Mouse (Mus musculus) heart, embryonic 16.5 days (tissue): Measurements from ENCODE around the gene Oscp1. TPM values are rescaled to one million over a fixed set of nuclear protein-coding genes. Genes with fewer than 3 reads are reported as not detected.

Experiments used
- ATAC-seq: fragments of 200-750 bp; cut with Nextera tagmentation; replicated peaks from 2 replicates; pipeline ENCODE4 v1.8.0; 2017; ENCODE audit warnings: moderate number of reproducible peaks; ENCODE audit not compliant: insufficient read depth, low FRiP score; ENCODE audit errors: extremely low read depth
- H3K27ac ChIP-seq: fragments of 300-500 bp; sonication (generic); 2 replicates; pipeline ENCODE4 v1.5.1; 2014; ENCODE audit warnings: mild to moderate bottlenecking, low read length, control low read depth, moderate library complexity
- H3K27me3 ChIP-seq: fragments of 300-500 bp; sonication (generic); 2 replicates; pipeline ENCODE4 v1.6.1; 2014; ENCODE audit warnings: low read length, mixed read lengths; ENCODE audit not compliant: control insufficient read depth, insufficient read depth
- H3K36me3 ChIP-seq: fragments of 300-500 bp; sonication (generic); 2 replicates; pipeline ENCODE4 v1.6.1; 2014; ENCODE audit not compliant: control insufficient read depth, insufficient read depth
- H3K4me1 ChIP-seq: fragments of 300-500 bp; sonication (generic); 2 replicates; pipeline ENCODE4 v1.6.1; 2014; ENCODE audit warnings: low read length, mixed read lengths; ENCODE audit not compliant: control insufficient read depth, insufficient read depth
- H3K4me2 ChIP-seq: fragments of 300-500 bp; sonication (generic); 2 replicates; pipeline ENCODE4 v1.6.1; 2014; ENCODE audit warnings: low read depth, mild to moderate bottlenecking, control low read depth, low read length
- H3K4me3 ChIP-seq: fragments of 300-500 bp; sonication (generic); 2 replicates; pipeline ENCODE4 v1.5.1; 2014; ENCODE audit warnings: mild to moderate bottlenecking, control low read depth, low read length
- H3K9ac ChIP-seq: fragments of 300-500 bp; sonication (generic); 2 replicates; pipeline ENCODE4 v1.6.1; 2014; ENCODE audit warnings: low read length, control low read depth
- H3K9me3 ChIP-seq: fragments of 300-500 bp; sonication (generic); replicated peaks from 2 replicates; pipeline ENCODE4 v1.6.1; 2016; ENCODE audit warnings: low read length; ENCODE audit not compliant: control insufficient read depth
- WGBS: fragments of 180-500 bp; shearing (Covaris S2); extraction: QIAGEN DNeasy Blood & Tissue Kit; methylation state at CpG from one replicate; pipeline ENCODE4 v1.1.7; 2014; 5-methylcytosine and 5-hydroxymethylcytosine counted together
- polyA plus RNA-seq: library from polyadenylated mRNA; unstranded; fragments of >200 nt; fragmentation: Nextera tagmentation; extraction: Ambion mirVana; gene quantifications from 2 replicates; pipeline ENCODE4 v1.2.1, GENCODE M21; 2015

The Oscp1 gene
- polyA plus RNA-seq, 1 experiment from 2014 or later = 8.3 TPM

- ATAC-seq = peak; percentile 95
- peak within 1 kb of the TSS; percentile 91 for H3K4me3 ChIP-seq
- peak within 1 kb of the TSS; percentile 92 for H3K27ac ChIP-seq
- H3K36me3 ChIP-seq = no peaks in the 10 kb centered on the region
- H3K4me2 ChIP-seq = peak within 1 kb of the TSS; percentile 97
- H3K4me1 ChIP-seq = peaks cover 55% of the 10 kb centered on the region
- H3K27me3 ChIP-seq = no peaks in the 10 kb centered on the region
- peak within 1 kb of the TSS; percentile 93 for H3K9ac ChIP-seq
- WGBS = under 1% methylated on average over 33 of the region's 34 CpGs
- H3K9me3 ChIP-seq = no peaks in the 10 kb centered on the region
Observed at GRCm38 (mm10) chr4:126103590-126104068, 45.3 kb downstream of the Oscp1 start, which contains the start of gene Stk40. Gene Stk40, plus strand, starts transcription at chr4:126103957.

- peak overlapping the region; percentile 80 for H3K27ac ChIP-seq
- peak overlapping the region; percentile 91 for H3K4me3 ChIP-seq
- WGBS = 2% methylated on average over 34 of the region's 34 CpGs
- H3K4me2 ChIP-seq = peak overlapping the region; percentile 97
- H3K9me3 ChIP-seq = no peaks in the 10 kb centered on the region
- ATAC-seq = 0 out of 2 replicates have a peak, but pooled peaks have one; percentile 0
- peak overlapping the region; percentile 93 for H3K9ac ChIP-seq
- H3K36me3 ChIP-seq = no peaks in the 10 kb centered on the region
- H3K4me1 ChIP-seq = peaks cover 56% of the 10 kb centered on the region
- no peaks in the 10 kb centered on the region for H3K27me3 ChIP-seq
Observed at GRCm38 (mm10) chr4:126104261-126105075, 46.1 kb downstream of the Oscp1 start.

GRCm38 (mm10) chr4:126105131-126105783 is 46.9 kb downstream of the Oscp1 start:
- Histone ChIP-seq H3K27ac (no peak overlapping the region), H3K4me2 (peak overlapping the region; percentile 97), H3K4me3 (peak overlapping the region; percentile 91), H3K9ac (peak overlapping the region; percentile 93; the same call in 1 of the 2 replicates), H3K4me1 (peaks cover 56% of the 10 kb centered on the region), H3K27me3 (no peaks in the 10 kb centered on the region), H3K9me3 (no peaks in the 10 kb centered on the region), H3K36me3 (no peaks in the 10 kb centered on the region)
- no peak for ATAC-seq
- 62% methylated on average over 7 of the region's 7 CpGs for WGBS

GRCm38 (mm10) chr4:126108061-126108740 is 49.8 kb downstream of the Oscp1 start:
- ATAC-seq = no peak
- Histone ChIP-seq H3K27me3 (no peaks in the 10 kb centered on the region), H3K9me3 (no peaks in the 10 kb centered on the region), H3K36me3 (no peaks in the 10 kb centered on the region), H3K4me1 (peaks cover 62% of the 10 kb centered on the region), H3K4me2 (peak overlapping the region; percentile 5; the same call in 1 of the 2 replicates), H3K9ac (peak overlapping the region; percentile 47), H3K27ac (peak overlapping the region; percentile 97), H3K4me3 (no peak overlapping the region)
- WGBS = 51% methylated on average over 8 of the region's 8 CpGs

GRCm38 (mm10) chr4:126109613-126110373 is 51.4 kb downstream of the Oscp1 start:
- WGBS = 45% methylated on average over 10 of the region's 10 CpGs
- H3K4me1 ChIP-seq = peaks cover 69% of the 10 kb centered on the region
- H3K4me3 ChIP-seq = peak overlapping the region; percentile 15
- H3K36me3 ChIP-seq = no peaks in the 10 kb centered on the region
- ATAC-seq = no peak; the same call in 1 of the 2 replicates
- peak overlapping the region; percentile 60 for H3K4me2 ChIP-seq
- no peaks in the 10 kb centered on the region for H3K27me3 ChIP-seq
- peak overlapping the region; percentile 62 for H3K9ac ChIP-seq
- H3K27ac ChIP-seq = peak overlapping the region; percentile 97
- H3K9me3 ChIP-seq = no peaks in the 10 kb centered on the region

GRCm38 (mm10) chr4:126110374-126111152 is 52.2 kb downstream of the Oscp1 start:
- no peaks in the 10 kb centered on the region for H3K27me3 ChIP-seq
- no peaks in the 10 kb centered on the region for H3K9me3 ChIP-seq
- peaks cover 65% of the 10 kb centered on the region for H3K4me1 ChIP-seq
- WGBS = 1% methylated on average over 12 of the region's 12 CpGs
- peak overlapping the region; percentile 26 for H3K4me3 ChIP-seq
- H3K27ac ChIP-seq = peak overlapping the region; percentile 97
- H3K36me3 ChIP-seq = no peaks in the 10 kb centered on the region
- peak overlapping the region; percentile 60 for H3K4me2 ChIP-seq
- H3K9ac ChIP-seq = peak overlapping the region; percentile 62
- ATAC-seq = peak; percentile 74

GRCm38 (mm10) chr4:126111153-126111549 is 52.8 kb downstream of the Oscp1 start:
- ATAC-seq = no peak
- no peaks in the 10 kb centered on the region for H3K9me3 ChIP-seq
- H3K4me1 ChIP-seq = peaks cover 66% of the 10 kb centered on the region
- H3K36me3 ChIP-seq = no peaks in the 10 kb centered on the region
- H3K27ac ChIP-seq = peak overlapping the region; percentile 97
- H3K4me2 ChIP-seq = peak overlapping the region; percentile 60
- WGBS = 14% methylated on average over 7 of the region's 7 CpGs
- no peaks in the 10 kb centered on the region for H3K27me3 ChIP-seq
- peak overlapping the region; percentile 26; the same call in 1 of the 2 replicates for H3K4me3 ChIP-seq
- H3K9ac ChIP-seq = peak overlapping the region; percentile 62

GRCm38 (mm10) chr4:126113243-126113642 is 54.9 kb downstream of the Oscp1 start:
- Histone ChIP-seq H3K4me1 (peaks cover 59% of the 10 kb centered on the region), H3K27me3 (no peaks in the 10 kb centered on the region), H3K4me3 (no peak overlapping the region), H3K36me3 (no peaks in the 10 kb centered on the region), H3K9ac (no peak overlapping the region), H3K27ac (no peak overlapping the region), H3K4me2 (no peak overlapping the region), H3K9me3 (no peaks in the 10 kb centered on the region)
- ATAC-seq = no peak
- 73% methylated on average over 4 of the region's 4 CpGs for WGBS
